14 mouse cellular contexts compared by ENCODE assay signal in genomic region chr16:57525476-57525875, GRCm38 (mm10).
"Had no signal": no experiment of that assay in that cellular context is flagged by ENCODE, and none has a peak within 500 bp of the region (broad histone marks: within the 10 kb centered on the region; RNA-seq: fewer than 3 reads in every experiment).

No protein-coding gene starts in this region.

- H3K27me3 ChIP-seq: limb, embryonic 13.5 days; neural tube, embryonic 12.5 days had no signal

- H3K36me3 ChIP-seq: limb, embryonic 13.5 days; midbrain, embryonic 10.5 days; neural tube, embryonic 12.5 days had no signal

- DNase-seq: kidney, postnatal 25 days; layer of hippocampus, adult 9-11 months; left cerebral cortex, postnatal 4 days; lung, adult 18-20 months; lung, postnatal 4 days; midbrain, embryonic 14.5 days; retina, postnatal 1 day; right cerebral cortex, postnatal 4 days; spleen, adult 18-20 months; thymus, postnatal 4 days had no signal

- H3K4me1 ChIP-seq: midbrain, embryonic 10.5 days had no signal

- H3K4me2 ChIP-seq: limb, embryonic 13.5 days; neural tube, embryonic 12.5 days had no signal

- H3K9me3 ChIP-seq: limb, embryonic 13.5 days; midbrain, embryonic 10.5 days; neural tube, embryonic 12.5 days had no signal

- H3K4me3 ChIP-seq: limb, embryonic 13.5 days; midbrain, embryonic 10.5 days; neural tube, embryonic 12.5 days had no signal

- H3K27ac ChIP-seq: limb, embryonic 13.5 days; liver, embryonic 14.5 days; midbrain, embryonic 10.5 days; neural tube, embryonic 12.5 days had no signal

- H3K9ac ChIP-seq: limb, embryonic 13.5 days; liver, embryonic 14.5 days; neural tube, embryonic 12.5 days had no signal
